Mouse (Mus musculus): ENCODE results near the gene Ssc5d. TPM values are rescaled to one million over a fixed set of nuclear protein-coding genes. Genes with fewer than 3 reads are reported as not detected.

Ssc5d gene
- total and polyA plus RNA-seq, 2 experiments from 2014 or later = 1.2 to 1.9 TPM

- H3K4me2 ChIP-seq (ENCODE audit: low read depth, low read length, poor library complexity, severe bottlenecking) = no peak overlapping the region
- no peak overlapping the region for H3K27ac ChIP-seq (ENCODE audit: low read depth, low read length)
- no peak overlapping the region for H3K4me3 ChIP-seq (ENCODE audit: low read depth, low read length)
- H3K4me1 ChIP-seq (ENCODE audit: insufficient read depth, low read length) = peaks cover 3% of the 10 kb centered on the region; the same call in 1 of the 2 replicates
- H3K27me3 ChIP-seq (ENCODE audit: insufficient read depth, low read length) = no peaks in the 10 kb centered on the region
- ATAC-seq (ENCODE audit: low FRiP score) (no peak), DNase-seq (ENCODE audit: low spot score) (no peak)
- 0 out of 2 replicates have a peak, but pooled peaks cover 2% of the 10 kb centered on the region for H3K36me3 ChIP-seq (ENCODE audit: insufficient read depth, low read length)
- 71% methylated on average over 11 of the region's 11 CpGs for WGBS
- no peak for TF ChIP-seq CTCF (IDR thresholded peaks at IDR 0.05)
- H3K9ac ChIP-seq (replicated peaks; ENCODE audit: low read length, poor library complexity, severe bottlenecking) = no peak overlapping the region
- no peaks in the 10 kb centered on the region for H3K9me3 ChIP-seq (ENCODE audit: low read length)
Measured at GRCm38 (mm10) chr7:4895186-4895585, 30.4 kb upstream of the Ssc5d start.

- Histone ChIP-seq H3K27me3 (ENCODE audit: insufficient read depth, low read length) (no peaks in the 10 kb centered on the region), H3K4me2 (ENCODE audit: low read depth, low read length, poor library complexity, severe bottlenecking) (peak overlapping the region; percentile 57), H3K9me3 (ENCODE audit: low read length) (no peaks in the 10 kb centered on the region), H3K4me3 (ENCODE audit: low read depth, low read length) (peak overlapping the region; percentile 33), H3K9ac (replicated peaks; ENCODE audit: low read length, poor library complexity, severe bottlenecking) (peak overlapping the region; percentile 9; the same call in 1 of the 2 replicates), H3K27ac (ENCODE audit: low read depth, low read length) (0 out of 2 replicates have a peak overlapping the region, but pooled peaks have one; percentile 27), H3K36me3 (ENCODE audit: insufficient read depth, low read length) (no peaks in the 10 kb centered on the region), H3K4me1 (ENCODE audit: insufficient read depth, low read length) (peaks cover 3% of the 10 kb centered on the region; the same call in 1 of the 2 replicates)
- ATAC-seq (ENCODE audit: low FRiP score) (peak; percentile 66), DNase-seq (ENCODE audit: low spot score) (peak; percentile 43)
- 21% methylated on average over 15 of the region's 18 CpGs for WGBS
- no peak for TF ChIP-seq CTCF (IDR thresholded peaks at IDR 0.05)
Measured at GRCm38 (mm10) chr7:4898851-4899648, 26.5 kb upstream of the Ssc5d start.

- DNase-seq (ENCODE audit: low spot score) = peak; percentile 59
- ATAC-seq (ENCODE audit: low FRiP score) = peak; percentile 63; the same call in 1 of the 2 replicates
- no peaks in the 10 kb centered on the region for H3K36me3 ChIP-seq (ENCODE audit: insufficient read depth, low read length)
- TF ChIP-seq CTCF (IDR thresholded peaks at IDR 0.05) = no peak; the same call in 1 of the 2 replicates
- peak overlapping the region; percentile 57 for H3K4me2 ChIP-seq (ENCODE audit: low read depth, low read length, poor library complexity, severe bottlenecking)
- 11% methylated on average over 19 of the region's 19 CpGs for WGBS
- H3K27me3 ChIP-seq (ENCODE audit: insufficient read depth, low read length) = no peaks in the 10 kb centered on the region
- H3K4me1 ChIP-seq (ENCODE audit: insufficient read depth, low read length) = peaks cover 3% of the 10 kb centered on the region; the same call in 1 of the 2 replicates
- H3K9ac ChIP-seq (replicated peaks; ENCODE audit: low read length, poor library complexity, severe bottlenecking) = peak overlapping the region; percentile 9
- peak overlapping the region; percentile 33 for H3K4me3 ChIP-seq (ENCODE audit: low read depth, low read length)
- no peak overlapping the region; the same call in 1 of the 2 replicates for H3K27ac ChIP-seq (ENCODE audit: low read depth, low read length)
- H3K9me3 ChIP-seq (ENCODE audit: low read length) = no peaks in the 10 kb centered on the region
Measured at GRCm38 (mm10) chr7:4899649-4900522, 25.7 kb upstream of the Ssc5d start.

GRCm38 (mm10) chr7:4900523-4900851 is 25.1 kb upstream of the Ssc5d start:
- no peak for TF ChIP-seq CTCF (IDR thresholded peaks at IDR 0.05)
- DNase-seq (ENCODE audit: low spot score) (no peak), ATAC-seq (ENCODE audit: low FRiP score) (no peak)
- no peak overlapping the region for H3K27ac ChIP-seq (ENCODE audit: low read depth, low read length)
- peaks cover 3% of the 10 kb centered on the region; the same call in 1 of the 2 replicates for H3K4me1 ChIP-seq (ENCODE audit: insufficient read depth, low read length)
- peak overlapping the region; percentile 33; the same call in 1 of the 2 replicates for H3K4me3 ChIP-seq (ENCODE audit: low read depth, low read length)
- WGBS = 25% methylated on average over 9 of the region's 11 CpGs
- peak overlapping the region; percentile 19; the same call in 1 of the 2 replicates for H3K9ac ChIP-seq (replicated peaks; ENCODE audit: low read length, poor library complexity, severe bottlenecking)
- H3K36me3 ChIP-seq (ENCODE audit: insufficient read depth, low read length) = no peaks in the 10 kb centered on the region
- H3K27me3 ChIP-seq (ENCODE audit: insufficient read depth, low read length) = no peaks in the 10 kb centered on the region
- H3K4me2 ChIP-seq (ENCODE audit: low read depth, low read length, poor library complexity, severe bottlenecking) = peak overlapping the region; percentile 57
- no peaks in the 10 kb centered on the region for H3K9me3 ChIP-seq (ENCODE audit: low read length)

GRCm38 (mm10) chr7:4901171-4901570 is 24.4 kb upstream of the Ssc5d start:
- Histone ChIP-seq H3K4me2 (ENCODE audit: low read depth, low read length, poor library complexity, severe bottlenecking) (peak overlapping the region; percentile 57; the same call in 1 of the 2 replicates), H3K36me3 (ENCODE audit: insufficient read depth, low read length) (no peaks in the 10 kb centered on the region), H3K27me3 (ENCODE audit: insufficient read depth, low read length) (no peaks in the 10 kb centered on the region), H3K4me1 (ENCODE audit: insufficient read depth, low read length) (peaks cover 3% of the 10 kb centered on the region; the same call in 1 of the 2 replicates), H3K9ac (replicated peaks; ENCODE audit: low read length, poor library complexity, severe bottlenecking) (no peak overlapping the region), H3K4me3 (ENCODE audit: low read depth, low read length) (0 out of 2 replicates have a peak overlapping the region, but pooled peaks have one; percentile 33), H3K27ac (ENCODE audit: low read depth, low read length) (no peak overlapping the region), H3K9me3 (ENCODE audit: low read length) (no peaks in the 10 kb centered on the region)
- 52% methylated on average over 8 of the region's 8 CpGs for WGBS
- ATAC-seq (ENCODE audit: low FRiP score) (no peak), DNase-seq (ENCODE audit: low spot score) (peak; percentile 29)
- TF ChIP-seq CTCF (IDR thresholded peaks at IDR 0.05) = peak; percentile 72
